Mouse (Mus musculus): ENCODE measurements around the gene Actn4. TPM values are rescaled to one million over a fixed set of nuclear protein-coding genes. Genes with fewer than 3 reads are reported as not detected.
A peak's percentile ranks its signal among the peaks of the same experiment; 100 is the strongest.

Actn4 gene
- polyA plus RNA-seq, 1 experiment from 2014 or later, result 260 TPM

GRCm38 (mm10) chr7:28864288-28864750 lies 97.8 kb downstream of the Actn4 start:
- Histone ChIP-seq H3K36me3 (replicated peaks) (no peaks in the 10 kb centered on the region), H3K4me1 (peaks cover 26% of the 10 kb centered on the region), H3K27me3 (replicated peaks; ENCODE audit: low read depth, poor library complexity, severe bottlenecking) (no peaks in the 10 kb centered on the region; the same call in none of the 2 replicates), H3K4me3 (no peak overlapping the region), H3K27ac (replicated peaks) (no peak overlapping the region; the same call in 1 of the 2 replicates), H3K9me3 (no peaks in the 10 kb centered on the region)
- 52% methylated on average over 9 of the region's 9 CpGs for WGBS
- no peak for DNase-seq (ENCODE audit: low spot score)

- Histone ChIP-seq H3K4me3 (no peak within 1 kb of the TSS), H3K27ac (replicated peaks) (no peak within 1 kb of the TSS; the same call in 1 of the 2 replicates), H3K9me3 (no peaks in the 10 kb centered on the region), H3K4me1 (peaks cover 26% of the 10 kb centered on the region), H3K27me3 (replicated peaks; ENCODE audit: low read depth, poor library complexity, severe bottlenecking) (no peaks in the 10 kb centered on the region; the same call in none of the 2 replicates), H3K36me3 (replicated peaks) (no peaks in the 10 kb centered on the region)
- WGBS, result 79% methylated on average over 6 of the region's 6 CpGs
- no peak for DNase-seq (ENCODE audit: low spot score)
Measured at GRCm38 (mm10) chr7:28863540-28863939, 98.6 kb downstream of the Actn4 start, which contains the start of gene Lgals7. TSS of gene Lgals7 (plus strand) at chr7:28863853.

GRCm38 (mm10) chr7:28862817-28863499 lies 99.2 kb downstream of the Actn4 start:
- 81% methylated on average over 15 of the region's 15 CpGs for WGBS
- H3K27ac ChIP-seq (replicated peaks), result no peak overlapping the region
- H3K9me3 ChIP-seq, result no peaks in the 10 kb centered on the region

GRCm38 (mm10) chr7:28860898-28861297 lies 101.2 kb downstream of the Actn4 start:
- DNase-seq (ENCODE audit: low spot score), result no peak
- WGBS, result 82% methylated on average over 6 of the region's 6 CpGs
- H3K9me3 ChIP-seq, result no peaks in the 10 kb centered on the region
- no peaks in the 10 kb centered on the region for H3K36me3 ChIP-seq (replicated peaks)
- H3K4me3 ChIP-seq, result no peak overlapping the region
- H3K27me3 ChIP-seq (replicated peaks; ENCODE audit: low read depth, poor library complexity, severe bottlenecking), result no peaks in the 10 kb centered on the region; the same call in none of the 2 replicates
- no peak overlapping the region for H3K27ac ChIP-seq (replicated peaks)
- H3K4me1 ChIP-seq, result peaks cover 16% of the 10 kb centered on the region

More at GRCm38 (mm10) chr7:28862817-28863499, 99.2 kb downstream of the Actn4 start:
- H3K4me1 ChIP-seq, result peaks cover 26% of the 10 kb centered on the region
- no peak for DNase-seq (ENCODE audit: low spot score)
- H3K4me3 ChIP-seq, result no peak overlapping the region
- H3K27me3 ChIP-seq (replicated peaks; ENCODE audit: low read depth, poor library complexity, severe bottlenecking), result no peaks in the 10 kb centered on the region; the same call in none of the 2 replicates
- H3K36me3 ChIP-seq (replicated peaks), result no peaks in the 10 kb centered on the region

GRCm38 (mm10) chr7:28859953-28860352 lies 102.2 kb downstream of the Actn4 start:
- Histone ChIP-seq H3K4me3 (no peak overlapping the region), H3K4me1 (peaks cover 12% of the 10 kb centered on the region), H3K27me3 (replicated peaks; ENCODE audit: low read depth, poor library complexity, severe bottlenecking) (no peaks in the 10 kb centered on the region; the same call in 1 of the 2 replicates), H3K36me3 (replicated peaks) (no peaks in the 10 kb centered on the region), H3K27ac (replicated peaks) (no peak overlapping the region), H3K9me3 (no peaks in the 10 kb centered on the region)
- 89% methylated on average over 2 of the region's 2 CpGs for WGBS
- no peak for DNase-seq (ENCODE audit: low spot score)

GRCm38 (mm10) chr7:28850642-28851041 lies 111.5 kb downstream of the Actn4 start:
- H3K36me3 ChIP-seq (replicated peaks), result no peaks in the 10 kb centered on the region
- 0 out of 2 replicates have a peak, but pooled peaks cover 7% of the 10 kb centered on the region for H3K9me3 ChIP-seq
- no peak for DNase-seq (ENCODE audit: low spot score)
- WGBS, result 89% methylated on average over 4 of the region's 4 CpGs
- no peak overlapping the region for H3K4me3 ChIP-seq
- peaks cover 10% of the 10 kb centered on the region for H3K4me1 ChIP-seq
- no peaks in the 10 kb centered on the region for H3K27me3 ChIP-seq (replicated peaks; ENCODE audit: low read depth, poor library complexity, severe bottlenecking)
- H3K27ac ChIP-seq (replicated peaks), result no peak overlapping the region

- 42% methylated on average over 1 of the region's 1 CpGs for WGBS
- Histone ChIP-seq H3K9me3 (0 out of 2 replicates have a peak, but pooled peaks cover 7% of the 10 kb centered on the region), H3K4me3 (no peak overlapping the region), H3K27me3 (replicated peaks; ENCODE audit: low read depth, poor library complexity, severe bottlenecking) (no peaks in the 10 kb centered on the region), H3K4me1 (peaks cover 10% of the 10 kb centered on the region), H3K36me3 (replicated peaks) (no peaks in the 10 kb centered on the region), H3K27ac (replicated peaks) (peak overlapping the region; percentile 60)
- DNase-seq (ENCODE audit: low spot score), result peak; percentile 52
Measured at GRCm38 (mm10) chr7:28849700-28850236, 112.4 kb downstream of the Actn4 start.

- no peaks in the 10 kb centered on the region for H3K27me3 ChIP-seq (replicated peaks; ENCODE audit: low read depth, poor library complexity, severe bottlenecking)
- no peak for DNase-seq (ENCODE audit: low spot score)
- H3K27ac ChIP-seq (replicated peaks), result no peak overlapping the region
- H3K4me1 ChIP-seq, result peaks cover 10% of the 10 kb centered on the region
- no peak overlapping the region for H3K4me3 ChIP-seq
- WGBS, result 89% methylated on average over 1 of the region's 1 CpGs
- 0 out of 2 replicates have a peak, but pooled peaks cover 3% of the 10 kb centered on the region for H3K9me3 ChIP-seq
- no peaks in the 10 kb centered on the region for H3K36me3 ChIP-seq (replicated peaks)
Measured at GRCm38 (mm10) chr7:28847273-28847672, 114.9 kb downstream of the Actn4 start.

Other genes starting within 250 kb of the Actn4 start
- gene Fbxo17, start 245.5 kb downstream of the Actn4 start, polyA plus RNA-seq (2016; fragmentation: Nextera tagmentation; extraction: Ambion mirVana), result 11.9 and 14.3 TPM in 2 replicates
- 163 and 164 TPM in 2 replicates for gene Mrps12, start 220.5 kb downstream of the Actn4 start, polyA plus RNA-seq (2016; fragmentation: Nextera tagmentation; extraction: Ambion mirVana)
- 40.3 and 44.6 TPM in 2 replicates for gene Sars2, start 220.3 kb downstream of the Actn4 start, polyA plus RNA-seq (2016; fragmentation: Nextera tagmentation; extraction: Ambion mirVana)
- gene Ccer2, start 206.2 kb downstream of the Actn4 start, polyA plus RNA-seq (2016; fragmentation: Nextera tagmentation; extraction: Ambion mirVana), result 0.49 and 2.1 TPM in 2 replicates
- 64.4 and 64.8 TPM in 2 replicates for gene Sirt2, start 195.6 kb downstream of the Actn4 start, polyA plus RNA-seq (2016; fragmentation: Nextera tagmentation; extraction: Ambion mirVana)
- 55.1 and 55.5 TPM in 2 replicates for gene Nfkbib, start 194.8 kb downstream of the Actn4 start, polyA plus RNA-seq (2016; fragmentation: Nextera tagmentation; extraction: Ambion mirVana)
- 2.2 and 2.8 TPM in 2 replicates for gene Rinl, start 173.4 kb downstream of the Actn4 start, polyA plus RNA-seq (2016; fragmentation: Nextera tagmentation; extraction: Ambion mirVana)
- gene Hnrnpl, start 153.8 kb downstream of the Actn4 start, polyA plus RNA-seq (2016; fragmentation: Nextera tagmentation; extraction: Ambion mirVana), result 325 and 346 TPM in 2 replicates
- 75.8 and 81.7 TPM in 2 replicates for gene Ech1, start 137.1 kb downstream of the Actn4 start, polyA plus RNA-seq (2016; fragmentation: Nextera tagmentation; extraction: Ambion mirVana)
- gene Lgals4, start 128.5 kb downstream of the Actn4 start, polyA plus RNA-seq (2016; fragmentation: Nextera tagmentation; extraction: Ambion mirVana), result 4.4 and 4.9 TPM in 2 replicates
- gene Lgals7, start 98.5 kb downstream of the Actn4 start, polyA plus RNA-seq (2016; fragmentation: Nextera tagmentation; extraction: Ambion mirVana), result 0.63 and 1.9 TPM in 2 replicates
- 0.44 and 0.55 TPM in 2 replicates for gene Capn12, start 80.9 kb downstream of the Actn4 start, polyA plus RNA-seq (2016; fragmentation: Nextera tagmentation; extraction: Ambion mirVana)
- gene Eif3k, start 19.5 kb upstream of the Actn4 start, polyA plus RNA-seq (2016; fragmentation: Nextera tagmentation; extraction: Ambion mirVana), result 444 and 454 TPM in 2 replicates
- gene Map4k1, start 19.7 kb upstream of the Actn4 start, polyA plus RNA-seq (2016; fragmentation: Nextera tagmentation; extraction: Ambion mirVana), result 11.6 and 14.4 TPM in 2 replicates
- 1.8 TPM in 2 replicates for gene Ryr1, start 162.8 kb upstream of the Actn4 start, polyA plus RNA-seq (2016; fragmentation: Nextera tagmentation; extraction: Ambion mirVana)
- gene Rasgrp4, start 172.5 kb upstream of the Actn4 start, polyA plus RNA-seq (2016; fragmentation: Nextera tagmentation; extraction: Ambion mirVana), result 0.66 and 0.73 TPM in 2 replicates
- 10.8 and 12.3 TPM in 2 replicates for gene Fam98c, start 193.9 kb upstream of the Actn4 start, polyA plus RNA-seq (2016; fragmentation: Nextera tagmentation; extraction: Ambion mirVana)
- 0.48 and 0.55 TPM in 2 replicates for gene Ggn, start 207.9 kb upstream of the Actn4 start, polyA plus RNA-seq (2016; fragmentation: Nextera tagmentation; extraction: Ambion mirVana)
- 3.3 and 4.1 TPM in 2 replicates for gene Spred3, start 208.1 kb upstream of the Actn4 start, polyA plus RNA-seq (2016; fragmentation: Nextera tagmentation; extraction: Ambion mirVana)
- 303 and 307 TPM in 2 replicates for gene Psmd8, start 218.4 kb upstream of the Actn4 start, polyA plus RNA-seq (2016; fragmentation: Nextera tagmentation; extraction: Ambion mirVana)

Data from embryonic facial prominence, embryonic 10.5 days (tissue).